Mouse (Mus musculus) lung, adult 2 months (tissue): ENCODE results near the gene Sugt1.

ENCODE experiments used
- CTCF ChIP-seq: fragments of 200-500 bp; IDR thresholded peaks from 2 replicates; pipeline ENCODE4 v1.5.1; 2011; ENCODE audit warnings: mild to moderate bottlenecking, low read length, control low read depth; ENCODE audit not compliant: insufficient read depth
- POLR2A ChIP-seq: fragments of 200-500 bp; IDR thresholded peaks from 2 replicates; pipeline ENCODE4 v1.6.1; 2011; ENCODE audit warnings: low read depth, mild to moderate bottlenecking, control low read depth, low read length, borderline replicate concordance; ENCODE audit errors: extremely low read depth

DNA sequence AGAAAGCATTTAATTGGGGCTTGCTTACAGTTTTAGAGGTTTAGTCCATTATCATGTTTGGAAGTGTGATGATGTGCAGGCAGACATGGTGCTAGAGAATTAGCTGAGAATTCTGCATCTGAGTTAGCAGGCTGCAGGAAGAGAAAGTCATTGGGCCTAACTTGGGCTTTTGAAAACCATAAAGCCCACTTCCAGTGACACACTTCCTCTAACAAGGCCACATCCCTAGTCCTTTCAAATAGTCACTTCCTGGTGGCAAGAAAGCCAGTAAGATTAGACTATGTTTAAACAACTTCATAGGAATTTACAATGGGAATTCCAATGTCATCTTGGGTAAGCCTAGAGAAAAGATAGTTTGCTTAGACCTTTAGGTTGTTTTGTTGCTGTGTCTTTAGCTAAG lies 45.9 kb upstream of the Sugt1 start:
- TF ChIP-seq POLR2A (no peak), CTCF (no peak)
